ENCODE assay signal across 8 mouse cellular contexts in the genomic region with DNA sequence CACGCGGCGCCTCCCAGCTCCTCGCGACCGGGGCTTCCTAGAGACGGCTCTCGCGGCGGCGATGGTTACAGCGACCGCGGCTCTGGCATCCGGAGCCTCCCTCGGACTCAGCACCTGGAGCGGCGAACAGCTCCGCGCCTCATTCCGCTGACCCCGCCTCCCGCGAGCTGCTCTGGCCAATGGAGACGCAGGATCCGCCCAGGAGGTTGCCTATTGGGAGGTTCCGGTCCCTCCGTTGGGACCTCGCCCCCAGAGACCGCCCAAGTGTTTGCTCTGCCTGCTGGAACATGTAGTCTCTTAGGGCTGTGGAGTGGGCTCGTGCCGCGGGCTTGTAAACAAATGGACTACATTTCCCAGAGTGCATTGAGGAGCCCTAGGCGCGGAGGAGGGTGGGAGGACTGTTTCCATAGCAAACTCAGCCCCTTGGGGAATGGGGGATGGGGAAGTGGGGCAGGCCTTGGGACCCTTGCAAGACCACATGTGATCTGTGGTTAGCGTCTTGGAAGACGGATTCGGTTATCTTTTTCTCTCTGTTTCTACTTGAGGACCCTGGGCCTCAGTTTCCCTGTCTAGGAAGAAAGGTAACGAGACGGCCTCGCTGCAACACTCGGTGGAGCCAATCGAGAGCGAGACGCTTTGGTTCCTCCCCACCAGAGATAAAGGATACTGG. TPM values are rescaled to one million over a fixed set of nuclear protein-coding genes. Genes with fewer than 3 reads are reported as not detected.
DNase-seq lines count a peak whose midpoint lies in the region; ATAC-seq and TF ChIP-seq lines count a peak whose summit lies in the region.

A gene (minus strand): TSS at position 137 of the 670 bp plus-strand sequence.

- TF ChIP-seq CTCF in layer of hippocampus, adult 2 months (conservative IDR thresholded peaks at IDR 0.05) = no peak
- TF ChIP-seq CTCF in lung, embryonic 14.5 days (IDR thresholded peaks at IDR 0.05; ENCODE audit: low read depth) = no peak
- no peak for TF ChIP-seq CTCF in olfactory bulb, adult 2 months (IDR thresholded peaks at IDR 0.05; ENCODE audit: insufficient read depth, low read depth, low read length)
- TF ChIP-seq CTCF in thymus, adult 2 months (IDR thresholded peaks at IDR 0.05; ENCODE audit: borderline replicate concordance, control insufficient read depth, extremely low read depth, insufficient read depth, low read length, poor library complexity) = 0 out of 2 replicates have a peak, but pooled peaks have one; percentile 31

- peak within 1 kb of the TSS; percentile 68 for H3K4me2 ChIP-seq in forebrain, embryonic 16.5 days (ENCODE audit: low read length)
- H3K4me2 ChIP-seq in lung, embryonic 14.5 days = peak within 1 kb of the TSS; percentile 58

- TF ChIP-seq POLR2A in olfactory bulb, adult 2 months (IDR thresholded peaks at IDR 0.05; ENCODE audit: insufficient read depth, low read depth, low read length) = peak; percentile 46; the same call in 1 of the 2 replicates
- no peak; the same call in 1 of the 2 replicates for TF ChIP-seq POLR2A in thymus, adult 2 months (IDR thresholded peaks at IDR 0.05; ENCODE audit: control insufficient read depth, extremely low read depth, insufficient read depth, low read length, poor library complexity)

- no peaks in the 10 kb centered on the region for H3K27me3 ChIP-seq in forebrain, embryonic 16.5 days (replicated peaks; ENCODE audit: control insufficient read depth, insufficient read depth, low read length)
- peaks cover 31% of the 10 kb centered on the region for H3K27me3 ChIP-seq in lung, embryonic 14.5 days (ENCODE audit: insufficient read depth, low read length)
- H3K27me3 ChIP-seq in thymus, adult 2 months (ENCODE audit: control insufficient read depth, insufficient read depth, low read length) = peaks cover 2% of the 10 kb centered on the region; the same call in 1 of the 2 replicates

- H3K27ac ChIP-seq in ES-E14 (ENCODE audit: insufficient read depth, low read depth, low read length, poor library complexity, severe bottlenecking) = no peak within 1 kb of the TSS
- peak within 1 kb of the TSS; percentile 95 for H3K27ac ChIP-seq in forebrain, embryonic 16.5 days (ENCODE audit: low read length)
- peak within 1 kb of the TSS; percentile 93 for H3K27ac ChIP-seq in layer of hippocampus, adult 2 months
- no peak within 1 kb of the TSS for H3K27ac ChIP-seq in lung, embryonic 14.5 days (ENCODE audit: low read depth)
- peak within 1 kb of the TSS; percentile 77; the same call in 1 of the 2 replicates for H3K27ac ChIP-seq in olfactory bulb, adult 2 months (ENCODE audit: insufficient read depth, low read depth, low read length)
- no peak within 1 kb of the TSS for H3K27ac ChIP-seq in thymus, adult 2 months (ENCODE audit: control insufficient read depth, insufficient read depth, low read length)

- H3K4me1 ChIP-seq in ES-E14 (ENCODE audit: control insufficient read depth in 2 of 2, insufficient read depth in 2 of 2, low read length in 2 of 2, poor library complexity in 1 of 2) = peaks cover 0 to 3% of the 10 kb centered on the region in 2 experiments; a peak in 2 of 4 replicates
- H3K4me1 ChIP-seq in forebrain, embryonic 16.5 days (replicated peaks; ENCODE audit: control insufficient read depth, insufficient read depth, low read length) = peaks cover 18% of the 10 kb centered on the region
- H3K4me1 ChIP-seq in lung, embryonic 14.5 days (ENCODE audit: insufficient read depth) = 0 out of 2 replicates have a peak, but pooled peaks cover 3% of the 10 kb centered on the region
- no peaks in the 10 kb centered on the region for H3K4me1 ChIP-seq in olfactory bulb, adult 2 months (ENCODE audit: control insufficient read depth, insufficient read depth, low read length)
- peaks cover 12% of the 10 kb centered on the region for H3K4me1 ChIP-seq in thymus, adult 2 months (replicated peaks; ENCODE audit: control insufficient read depth, insufficient read depth, low read length)

- intact Hi-C loops in heart, postnatal 36 days (cut with DNase I) = no loop called here

- H3K4me3 ChIP-seq in ES-E14 (ENCODE audit: insufficient read depth in 1 of 2, low read depth in 1 of 2, low read length in 2 of 2, poor library complexity in 1 of 2, severe bottlenecking in 1 of 2) = peak within 1 kb of the TSS; percentile 75 to 91
- peak within 1 kb of the TSS; percentile 74 for H3K4me3 ChIP-seq in forebrain, embryonic 16.5 days (replicated peaks; ENCODE audit: low read length)
- peak within 1 kb of the TSS; percentile 58 for H3K4me3 ChIP-seq in layer of hippocampus, adult 2 months
- peak within 1 kb of the TSS; percentile 46 for H3K4me3 ChIP-seq in lung, embryonic 14.5 days (ENCODE audit: low read depth, low read length)
- H3K4me3 ChIP-seq in olfactory bulb, adult 2 months (ENCODE audit: insufficient read depth, low read depth, low read length) = peak within 1 kb of the TSS; percentile 85
- peak within 1 kb of the TSS; percentile 40 for H3K4me3 ChIP-seq in thymus, adult 2 months (ENCODE audit: control insufficient read depth, insufficient read depth, low read length)

- H3K36me3 ChIP-seq in ES-E14 (ENCODE audit: control insufficient read depth, insufficient read depth, low read length, poor library complexity, severe bottlenecking) = no peaks in the 10 kb centered on the region
- H3K36me3 ChIP-seq in forebrain, embryonic 16.5 days (ENCODE audit: control insufficient read depth, insufficient read depth) = no peaks in the 10 kb centered on the region
- H3K36me3 ChIP-seq in lung, embryonic 14.5 days (ENCODE audit: insufficient read depth) = no peaks in the 10 kb centered on the region
- no peaks in the 10 kb centered on the region for H3K36me3 ChIP-seq in thymus, adult 2 months (ENCODE audit: control insufficient read depth, insufficient read depth, low read length)

- WGBS in forebrain, embryonic 16.5 days = under 1% methylated on average over 45 of the region's 45 CpGs
- WGBS in lung, embryonic 14.5 days = under 1% methylated on average over 45 of the region's 45 CpGs
- under 1% methylated on average over 45 of the region's 45 CpGs for WGBS in olfactory bulb, adult 2 months
- under 1% methylated on average over 45 of the region's 45 CpGs for WGBS in thymus, adult 2 months

- peak within 1 kb of the TSS; percentile 82 for H3K9ac ChIP-seq in ES-E14 (ENCODE audit: insufficient read depth, low read depth, low read length, poor library complexity, severe bottlenecking)
- peak within 1 kb of the TSS; percentile 94 for H3K9ac ChIP-seq in forebrain, embryonic 16.5 days (replicated peaks; ENCODE audit: low read depth, low read length)
- peak within 1 kb of the TSS; percentile 42 for H3K9ac ChIP-seq in lung, embryonic 14.5 days

- peak; percentile 99 for ATAC-seq in forebrain, embryonic 16.5 days
- ATAC-seq in lung, embryonic 14.5 days (ENCODE audit: insufficient read depth) = peak; percentile 100

- in situ Hi-C loops in ES-E14 (cut with MboI; ENCODE audit: low sequenced_read_pairs in 2 of 2, unreplicated experiment in 2 of 2) = no loop called here

- H3K9me3 ChIP-seq in ES-E14 (ENCODE audit: control insufficient read depth, insufficient read depth, low read depth, low read length) = no peaks in the 10 kb centered on the region
- H3K9me3 ChIP-seq in forebrain, embryonic 16.5 days (ENCODE audit: control insufficient read depth, low read length) = no peaks in the 10 kb centered on the region
- H3K9me3 ChIP-seq in lung, embryonic 14.5 days (ENCODE audit: low read depth, low read length) = no peaks in the 10 kb centered on the region

- DNase-seq in ES-E14 (ENCODE audit: low read depth, low spot score) = peak; percentile 98
- peak; percentile 98 to 100 for DNase-seq in cerebellum, adult 18-20 months
- DNase-seq in heart, postnatal 36 days = peak; percentile 96
- DNase-seq in layer of hippocampus, adult 2 months (ENCODE audit: low spot score in 2 of 2) = peak; percentile 98 to 100
- DNase-seq in lung, embryonic 14.5 days = peak; percentile 99
- DNase-seq in thymus, adult 2 months = peak; percentile 96

TF ChIP-seq in ES-E14, 5 proteins besides CTCF, POLR2A, EP300 and RAD21:
- no peak for TF ChIP-seq ZC3H11A (IDR thresholded peaks at IDR 0.05; ENCODE audit: borderline replicate concordance, low read depth, low read length)
- peak; percentile 74 for TF ChIP-seq CHD2 (IDR thresholded peaks at IDR 0.05; ENCODE audit: low read depth, low read length)
- 0 out of 2 replicates have a peak, but pooled peaks have one; percentile 12 for TF ChIP-seq MAFK (IDR thresholded peaks at IDR 0.05; ENCODE audit: insufficient read depth, low read depth, low read length)
- peak; percentile 99 for TF ChIP-seq HCFC1 (IDR thresholded peaks at IDR 0.05; ENCODE audit: borderline replicate concordance, insufficient read depth, low read length)
- TF ChIP-seq ZNF384 (IDR thresholded peaks at IDR 0.05; ENCODE audit: low read depth, low read length) = 0 out of 2 replicates have a peak, but pooled peaks have one; percentile 10
TF ChIP-seq in ES-E14: peak in this region for 4.

RNA-seq across cellular contexts. Expression of the gene that starts here (rescaled TPM):
- 0.94 and 1.7 TPM in 2 replicates for total RNA-seq in ES-E14 (2012; rRNA removed)
- polyA plus RNA-seq in forebrain, embryonic 16.5 days (2015; fragmentation: Nextera tagmentation; extraction: Ambion mirVana) = 57.2 and 64.8 TPM in 2 replicates
- 1 to 10 TPM; 3.1 to 3.5 TPM for total RNA-seq in heart, postnatal 36 days (2021)
- 10 to 100 TPM; 74.2 to 75.8 TPM for total RNA-seq in layer of hippocampus, adult 2 months (2021)
- 0.57 and 0.93 TPM in 2 replicates for polyA plus RNA-seq in lung, embryonic 14.5 days (2014; fragmentation: Nextera tagmentation; extraction: Ambion mirVana)
- not detected in 2 replicates for polyA plus RNA-seq in olfactory bulb, adult 2 months (2012; ENCODE audit: insufficient read depth, insufficient read length, low replicate concordance, missing spikeins)
- polyA plus RNA-seq in thymus, adult 2 months (2012; rRNA removed) = 3.6 and 3.8 TPM in 2 replicates

Comparison
In these comparisons a context has a peak if more than half of its experiments do, and no peak if none do; other contexts are left out.
1. RNA of the gene that starts here (total RNA-seq): 74.2 to 75.8 TPM in layer of hippocampus, adult 2 months; 3.1 to 3.5 TPM in heart, postnatal 36 days and 0.94 to 1.7 TPM in ES-E14; every median in the first group is over 10 times any median in the second.
2. RNA of the gene that starts here (polyA plus RNA-seq): 57.2 to 64.8 TPM in forebrain, embryonic 16.5 days; 3.6 to 3.8 TPM in thymus, adult 2 months, 0.57 to 0.93 TPM in lung, embryonic 14.5 days and not detected in olfactory bulb, adult 2 months; every median in the first group is over 10 times any median in the second.
3. Peak in DNase-seq, ATAC-seq, H3K4me3 ChIP-seq, H3K9ac ChIP-seq and H3K4me2 ChIP-seq in lung, embryonic 14.5 days; RNA of the gene not detected or under 1 TPM.
4. H3K27ac ChIP-seq: peak in forebrain, embryonic 16.5 days (single experiment), layer of hippocampus, adult 2 months (single experiment) and olfactory bulb, adult 2 months (single experiment); none in ES-E14 (single experiment), lung, embryonic 14.5 days (single experiment) and thymus, adult 2 months (single experiment).
5. H3K9ac ChIP-seq: peak in every context shown above with its lines; median percentile 94 in forebrain, embryonic 16.5 days; 82 in ES-E14; 42 in lung, embryonic 14.5 days.
6. Peak in every context shown above with its lines, with median percentiles within 50 percentile points of each other: DNase-seq and H3K4me3 ChIP-seq.